13 mouse cellular contexts compared by ENCODE assay signal in the genomic region with DNA sequence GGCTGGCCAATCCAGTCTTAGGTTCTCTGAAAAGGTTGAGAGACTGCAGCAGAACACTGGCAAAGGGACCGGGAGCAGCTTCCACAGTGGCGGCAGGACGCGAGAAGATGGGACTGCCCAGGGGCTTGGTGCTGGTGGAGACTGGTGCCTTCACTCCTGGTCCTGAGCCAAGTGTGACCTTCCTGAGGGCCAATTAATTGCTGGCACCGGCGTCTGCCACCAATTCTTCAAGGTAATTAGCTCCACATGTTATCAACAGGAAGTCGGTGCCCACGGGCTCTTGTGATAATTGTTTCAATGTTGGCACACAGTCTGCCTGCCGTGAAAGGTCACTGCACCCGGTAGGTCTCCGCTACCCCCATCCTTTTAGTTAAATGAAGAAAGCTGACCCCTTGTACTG. TPM values are rescaled to one million over a fixed set of nuclear protein-coding genes. Genes with fewer than 3 reads are reported as not detected.
DNase-seq lines count a peak whose midpoint lies in the region; ATAC-seq and TF ChIP-seq lines count a peak whose summit lies in the region.
"Had no signal": no experiment of that assay in that cellular context is flagged by ENCODE, and none has a peak within 500 bp of the region (broad histone marks: within the 10 kb centered on the region; RNA-seq: fewer than 3 reads in every experiment).

No protein-coding gene starts in this region.

- no peaks in the 10 kb centered on the region for H3K36me3 ChIP-seq in heart, embryonic 10.5 days
- H3K36me3 ChIP-seq in forebrain, postnatal 0 days (ENCODE audit: insufficient read depth) = no peaks in the 10 kb centered on the region
- H3K36me3 ChIP-seq: embryonic facial prominence, embryonic 15.5 days had no signal

- H3K4me3 ChIP-seq in heart, embryonic 10.5 days = no peak overlapping the region
- no peak overlapping the region for H3K4me3 ChIP-seq in forebrain, postnatal 0 days (ENCODE audit: low read depth, low read length)
- H3K4me3 ChIP-seq: embryonic facial prominence, embryonic 15.5 days had no signal

- no peak for TF ChIP-seq CTCF in forebrain, postnatal 0 days (IDR thresholded peaks at IDR 0.05; ENCODE audit: low read depth)

- peaks cover 3% of the 10 kb centered on the region; the same call in 1 of the 2 replicates for H3K27me3 ChIP-seq in heart, embryonic 10.5 days (ENCODE audit: insufficient read depth, poor library complexity, severe bottlenecking)
- peaks cover 6% of the 10 kb centered on the region for H3K27me3 ChIP-seq in forebrain, postnatal 0 days (ENCODE audit: insufficient read depth, low read length)
- H3K27me3 ChIP-seq: embryonic facial prominence, embryonic 15.5 days had no signal

- H3K4me2 ChIP-seq in forebrain, postnatal 0 days (ENCODE audit: low read depth) = no peak overlapping the region
- H3K4me2 ChIP-seq: embryonic facial prominence, embryonic 15.5 days had no signal

- WGBS in heart, embryonic 10.5 days = 72% methylated on average over 11 of the region's 11 CpGs
- 25% methylated on average over 11 of the region's 11 CpGs for WGBS in forebrain, postnatal 0 days

- H3K27ac ChIP-seq in heart, embryonic 10.5 days = no peak overlapping the region
- no peak overlapping the region for H3K27ac ChIP-seq in forebrain, postnatal 0 days (ENCODE audit: low read depth, low read length)
- H3K27ac ChIP-seq: embryonic facial prominence, embryonic 15.5 days had no signal

- peak; percentile 20; the same call in 1 of the 2 replicates for ATAC-seq in forebrain, postnatal 0 days
- ATAC-seq: activated CD4-positive, CD25-positive, alpha-beta regulatory T cell, adult 4 months had no signal

- DNase-seq in heart, embryonic 10.5 days (ENCODE audit: low spot score) = peak; percentile 67
- no peak for DNase-seq in heart, adult 18-20 months
- DNase-seq in Muller cell, postnatal 12 days (ENCODE audit: inconsistent ontology term) = peak; percentile 57
- peak; percentile 66 for DNase-seq in cerebellum, adult 11 months
- DNase-seq in forebrain, postnatal 0 days = peak; percentile 48
- DNase-seq in frontal cortex, postnatal 36 days (ENCODE audit: low spot score in 2 of 2) = no peak
- DNase-seq in gastrocnemius, adult 18-20 months (ENCODE audit: low spot score) = no peak
- DNase-seq in gastrocnemius, postnatal 25 days = no peak
- DNase-seq: kidney, adult 11 months; spleen, adult 18-20 months; thymus, postnatal 14 days had no signal

- peaks cover 6% of the 10 kb centered on the region for H3K4me1 ChIP-seq in heart, embryonic 10.5 days
- H3K4me1 ChIP-seq in forebrain, postnatal 0 days (ENCODE audit: insufficient read depth) = 0 out of 2 replicates have a peak, but pooled peaks cover 3% of the 10 kb centered on the region

- H3K9me3 ChIP-seq in heart, embryonic 10.5 days = no peaks in the 10 kb centered on the region
- no peaks in the 10 kb centered on the region for H3K9me3 ChIP-seq in forebrain, postnatal 0 days (ENCODE audit: low read length)
- H3K9me3 ChIP-seq: embryonic facial prominence, embryonic 15.5 days had no signal

- H3K9ac ChIP-seq in forebrain, postnatal 0 days = no peak overlapping the region
- H3K9ac ChIP-seq: embryonic facial prominence, embryonic 15.5 days had no signal

RNA-seq across cellular contexts. Expression of a gene that starts 37.1 kb away (rescaled TPM):
- polyA plus RNA-seq in heart, embryonic 10.5 days (2016; fragmentation: Nextera tagmentation; extraction: Ambion mirVana) = 1.1 and 2.1 TPM in 2 replicates
- total RNA-seq in heart, adult 18-20 months (2021) = under 1 TPM; 0.10 to 0.17 TPM
- total RNA-seq in forebrain, postnatal 0 days (2014; rRNA removed) = 46.5 and 69.4 TPM in 2 replicates
- 60.5 and 64.6 TPM in 2 replicates for polyA plus RNA-seq in forebrain, postnatal 0 days (2015; fragmentation: Nextera tagmentation; extraction: Ambion mirVana)
- total RNA-seq in gastrocnemius, adult 18-20 months (2021) = under 1 TPM; 0.55 to 0.74 TPM
- total RNA-seq in gastrocnemius, postnatal 25 days (2021) = under 1 TPM; 0.48 to 0.72 TPM

Comparison
In these comparisons a context has a peak if more than half of its experiments do, and no peak if none do; other contexts are left out.
1. DNase-seq: peak in heart, embryonic 10.5 days (single experiment), Muller cell, postnatal 12 days (single experiment), cerebellum, adult 11 months (single experiment) and forebrain, postnatal 0 days (single experiment); none in heart, adult 18-20 months (0 of 2), frontal cortex, postnatal 36 days (0 of 2), gastrocnemius, adult 18-20 months (single experiment) and gastrocnemius, postnatal 25 days (single experiment).
2. RNA of a gene that starts 37.1 kb away (total RNA-seq): 46.5 to 69.4 TPM in forebrain, postnatal 0 days; 0.55 to 0.74 TPM in gastrocnemius, adult 18-20 months, 0.48 to 0.72 TPM in gastrocnemius, postnatal 25 days and 0.10 to 0.17 TPM in heart, adult 18-20 months; every median in the first group is over 10 times any median in the second.